Mouse (Mus musculus): Measurements from ENCODE around the gene Catsperd.

DNA sequence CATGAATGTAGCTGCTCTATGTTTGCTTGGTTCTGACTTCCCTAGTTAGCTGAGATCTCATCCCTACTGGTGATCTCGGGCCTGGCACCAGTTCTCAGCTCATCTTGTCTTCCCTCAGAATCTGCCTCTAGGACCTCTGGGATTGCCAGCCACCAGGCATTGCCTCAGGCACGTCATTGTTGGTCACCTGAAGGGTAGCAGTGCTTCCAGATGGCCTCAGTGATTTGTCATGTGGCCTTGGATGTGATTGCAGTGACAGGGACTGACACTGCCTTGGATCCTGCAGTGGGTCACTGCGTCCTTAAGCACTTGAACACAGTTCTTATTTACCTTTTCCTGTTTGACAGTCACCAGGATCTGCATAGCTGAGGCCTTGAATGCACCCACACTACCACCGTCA lies 53.8 kb downstream of the Catsperd start:
- TF ChIP-seq POLR2A (IDR thresholded peaks at IDR 0.05; ENCODE audit: low read depth, low read length) (no peak), CTCF (conservative IDR thresholded peaks at IDR 0.05; ENCODE audit: insufficient read depth, insufficient read length, low read depth, low read length) (no peak)

Measured in kidney, adult 2 months (tissue).